Mouse (Mus musculus): ENCODE measurements around the gene Mad2l2. TPM values are rescaled to one million over a fixed set of nuclear protein-coding genes. Genes with fewer than 3 reads are reported as not detected.
"Not testable (repeated sequence)": the region's sequence is repeated elsewhere in the genome, so short reads cannot be mapped to it uniquely, and the experiment has no call there.

The Mad2l2 gene
- polyA plus RNA-seq, 1 experiment: 21.0 TPM

DNA sequence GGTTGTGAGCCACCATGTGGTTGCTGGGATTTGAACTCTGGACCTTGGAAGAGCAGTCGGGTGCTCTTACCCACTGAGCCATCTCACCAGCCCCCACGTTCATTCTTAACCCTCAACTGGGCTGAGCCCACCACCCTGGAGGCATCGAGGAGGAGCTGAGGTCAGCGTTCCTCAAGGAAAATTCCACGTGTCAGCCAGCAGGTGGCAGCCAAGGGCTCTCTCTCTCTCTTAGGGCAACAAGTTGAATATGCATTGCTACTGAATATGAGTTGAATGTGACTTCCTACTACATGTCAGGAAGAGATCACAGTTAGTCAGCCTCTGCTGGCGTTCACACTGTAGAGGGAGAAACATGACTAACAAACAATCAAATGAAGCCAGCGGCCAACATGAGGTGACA lies 38.1 kb downstream of the Mad2l2 start:
- no peak overlapping the region for H3K4me3 ChIP-seq (ENCODE audit: extremely low read depth, insufficient read depth, insufficient read length)
- H3K36me3 ChIP-seq (ENCODE audit: control insufficient read depth, insufficient read depth, low read length): no peaks in the 10 kb centered on the region
- TF ChIP-seq POLR2A (IDR thresholded peaks at IDR 0.05; ENCODE audit: low read depth, low read length) (no peak), CTCF (IDR thresholded peaks at IDR 0.05; ENCODE audit: extremely low read depth, insufficient read depth, insufficient read length, insufficient replicate concordance) (peak; percentile 81)
- peak; percentile 47 to 54 for DNase-seq (ENCODE audit: low read depth in 1 of 2, low spot score in 2 of 2)
- H3K4me1 ChIP-seq (ENCODE audit: control insufficient read depth, insufficient read depth, insufficient read length): peaks cover 5% of the 10 kb centered on the region
- H3K27ac ChIP-seq (ENCODE audit: insufficient read depth, low read length): no peak overlapping the region
- 15% methylated on average over 7 of the region's 7 CpGs for WGBS
- peaks cover 16% of the 10 kb centered on the region for H3K27me3 ChIP-seq (ENCODE audit: control insufficient read depth, insufficient read depth, low read length)

DNA sequence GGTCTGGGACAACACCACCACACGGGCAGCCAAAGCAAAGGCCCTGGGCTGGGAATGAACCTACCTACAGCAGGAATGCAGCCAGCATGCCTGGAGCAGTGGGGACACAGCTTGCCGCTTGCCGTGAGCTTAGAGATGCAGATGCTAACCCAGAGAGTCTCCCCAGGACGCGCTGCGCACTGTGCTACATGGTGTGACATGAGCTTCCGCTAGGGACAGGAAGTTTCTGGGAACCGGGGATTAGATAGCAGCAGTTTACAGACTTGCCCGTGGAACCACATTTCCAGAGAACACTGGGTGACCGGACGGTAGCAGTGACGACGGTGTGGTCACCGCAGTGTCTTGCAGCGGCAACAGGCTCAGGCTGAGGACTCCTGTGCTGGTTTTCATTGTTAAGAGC lies 39.4 kb downstream of the Mad2l2 start:
- no peak for DNase-seq (ENCODE audit: low read depth in 1 of 2, low spot score in 2 of 2)
- Histone ChIP-seq H3K27ac (ENCODE audit: insufficient read depth, low read length) (no peak overlapping the region), H3K27me3 (ENCODE audit: control insufficient read depth, insufficient read depth, low read length) (peaks cover 14% of the 10 kb centered on the region), H3K4me3 (ENCODE audit: extremely low read depth, insufficient read depth, insufficient read length) (no peak overlapping the region), H3K36me3 (ENCODE audit: control insufficient read depth, insufficient read depth, low read length) (no peaks in the 10 kb centered on the region), H3K4me1 (ENCODE audit: control insufficient read depth, insufficient read depth, insufficient read length) (0 out of 2 replicates have a peak, but pooled peaks cover 1% of the 10 kb centered on the region)
- TF ChIP-seq POLR2A (IDR thresholded peaks at IDR 0.05; ENCODE audit: low read depth, low read length) (no peak), CTCF (IDR thresholded peaks at IDR 0.05; ENCODE audit: extremely low read depth, insufficient read depth, insufficient read length, insufficient replicate concordance) (no peak)
- 17% methylated on average over 15 of the region's 15 CpGs for WGBS

DNA sequence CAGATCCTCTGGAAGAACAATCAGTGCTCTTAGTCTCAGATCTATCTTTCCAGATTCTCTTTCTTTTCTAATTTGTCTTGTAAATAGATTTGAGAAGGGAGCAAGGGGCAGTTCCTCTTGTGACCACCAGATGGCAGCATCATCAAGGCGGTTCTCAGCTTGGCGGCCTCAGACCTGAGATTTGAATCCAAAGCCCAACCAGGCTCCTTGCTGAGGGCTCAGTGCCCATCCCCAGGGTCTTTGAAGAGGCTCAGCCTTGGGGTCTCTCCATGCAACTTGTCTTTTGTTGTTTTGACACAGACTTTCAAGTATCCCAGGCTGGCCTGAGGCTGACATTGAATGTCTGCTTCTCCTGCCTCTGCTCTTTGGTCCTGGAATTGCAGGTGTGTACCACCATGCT lies 40.7 kb downstream of the Mad2l2 start:
- peak; percentile 21 to 35 for DNase-seq (ENCODE audit: low read depth in 1 of 2, low spot score in 2 of 2)
- Histone ChIP-seq H3K36me3 (ENCODE audit: control insufficient read depth, insufficient read depth, low read length) (no peaks in the 10 kb centered on the region), H3K4me3 (ENCODE audit: extremely low read depth, insufficient read depth, insufficient read length) (no peak overlapping the region), H3K4me1 (ENCODE audit: control insufficient read depth, insufficient read depth, insufficient read length) (0 out of 2 replicates have a peak, but pooled peaks cover 1% of the 10 kb centered on the region), H3K27me3 (ENCODE audit: control insufficient read depth, insufficient read depth, low read length) (peaks cover 11% of the 10 kb centered on the region), H3K27ac (ENCODE audit: insufficient read depth, low read length) (no peak overlapping the region)
- 5% methylated on average over 2 of the region's 2 CpGs for WGBS
- TF ChIP-seq POLR2A (IDR thresholded peaks at IDR 0.05; ENCODE audit: low read depth, low read length) (no peak), CTCF (IDR thresholded peaks at IDR 0.05; ENCODE audit: extremely low read depth, insufficient read depth, insufficient read length, insufficient replicate concordance) (peak; percentile 93)

DNA sequence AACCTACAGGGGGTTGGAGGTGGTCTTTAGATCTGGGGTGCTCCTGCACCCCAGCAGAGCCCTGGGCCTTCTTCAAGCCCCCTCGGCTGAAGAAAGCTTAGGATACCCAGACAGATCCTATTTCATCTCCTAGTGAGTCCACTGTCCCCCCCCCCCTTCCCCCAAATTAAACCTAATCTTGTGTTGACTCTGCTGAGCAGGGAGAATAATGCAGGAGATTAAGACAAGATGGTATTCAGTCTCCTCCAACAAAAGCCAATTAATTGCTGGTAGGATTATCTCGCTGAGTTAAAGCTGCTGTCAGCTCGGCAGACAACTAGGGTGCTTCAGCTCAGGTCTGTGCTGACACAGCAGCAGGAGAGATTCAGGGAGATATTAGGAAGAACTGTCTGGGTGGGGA lies 41.1 kb downstream of the Mad2l2 start:
- Histone ChIP-seq H3K4me1 (ENCODE audit: control insufficient read depth, insufficient read depth, insufficient read length) (0 out of 2 replicates have a peak, but pooled peaks cover 1% of the 10 kb centered on the region), H3K27ac (ENCODE audit: insufficient read depth, low read length) (no peak overlapping the region), H3K36me3 (ENCODE audit: control insufficient read depth, insufficient read depth, low read length) (no peaks in the 10 kb centered on the region), H3K27me3 (ENCODE audit: control insufficient read depth, insufficient read depth, low read length) (peaks cover 11% of the 10 kb centered on the region), H3K4me3 (ENCODE audit: extremely low read depth, insufficient read depth, insufficient read length) (no peak overlapping the region)
- no peak for DNase-seq (ENCODE audit: low read depth in 1 of 2, low spot score in 2 of 2)
- TF ChIP-seq CTCF (IDR thresholded peaks at IDR 0.05; ENCODE audit: extremely low read depth, insufficient read depth, insufficient read length, insufficient replicate concordance) (no peak), POLR2A (IDR thresholded peaks at IDR 0.05; ENCODE audit: low read depth, low read length) (no peak)
- WGBS: 74% methylated on average over 3 of the region's 3 CpGs

DNA sequence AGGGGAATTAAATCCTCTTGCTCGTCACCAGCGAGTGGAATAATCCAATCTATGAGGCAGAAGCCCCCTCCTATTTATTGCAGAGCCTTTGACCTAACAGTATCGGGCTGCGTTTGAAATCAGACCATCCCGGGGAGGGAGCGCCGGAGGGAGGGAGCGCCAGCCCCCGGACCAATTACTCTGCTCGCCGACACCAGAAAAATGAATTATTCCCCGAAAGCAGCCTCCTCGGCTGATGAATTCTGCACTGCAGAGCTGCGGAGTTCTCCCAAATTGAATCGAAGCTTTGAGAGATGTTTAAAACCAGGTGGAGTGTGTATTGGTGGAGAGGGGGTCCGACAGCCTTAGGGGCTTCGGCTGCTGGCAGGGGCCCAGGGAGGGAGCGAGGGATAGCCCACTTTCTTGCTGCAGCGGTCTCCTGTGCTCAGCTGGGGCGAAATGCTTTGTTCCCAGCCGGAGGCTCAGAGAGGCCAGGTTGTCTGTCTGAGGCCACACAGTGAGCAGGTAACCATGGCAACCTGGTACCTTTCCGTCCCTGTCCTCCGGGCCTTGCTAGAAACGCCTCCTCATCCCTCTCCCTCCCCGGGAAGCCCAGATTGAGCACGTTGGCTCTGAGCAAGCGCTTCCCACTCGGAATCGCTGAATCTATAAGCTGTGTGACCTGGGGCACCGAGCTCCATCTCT lies 43.8 kb downstream of the Mad2l2 start:
- no peak for DNase-seq (ENCODE audit: low read depth in 1 of 2, low spot score in 2 of 2)
- 7% methylated on average over 30 of the region's 30 CpGs for WGBS
- Histone ChIP-seq H3K27me3 (ENCODE audit: control insufficient read depth, insufficient read depth, low read length) (peaks cover 8% of the 10 kb centered on the region), H3K4me3 (ENCODE audit: extremely low read depth, insufficient read depth, insufficient read length) (no peak overlapping the region), H3K4me1 (ENCODE audit: control insufficient read depth, insufficient read depth, insufficient read length) (no peaks in the 10 kb centered on the region), H3K36me3 (ENCODE audit: control insufficient read depth, insufficient read depth, low read length) (no peaks in the 10 kb centered on the region), H3K27ac (ENCODE audit: insufficient read depth, low read length) (no peak overlapping the region)
- TF ChIP-seq POLR2A (IDR thresholded peaks at IDR 0.05; ENCODE audit: low read depth, low read length) (no peak), CTCF (IDR thresholded peaks at IDR 0.05; ENCODE audit: extremely low read depth, insufficient read depth, insufficient read length, insufficient replicate concordance) (no peak)

DNA sequence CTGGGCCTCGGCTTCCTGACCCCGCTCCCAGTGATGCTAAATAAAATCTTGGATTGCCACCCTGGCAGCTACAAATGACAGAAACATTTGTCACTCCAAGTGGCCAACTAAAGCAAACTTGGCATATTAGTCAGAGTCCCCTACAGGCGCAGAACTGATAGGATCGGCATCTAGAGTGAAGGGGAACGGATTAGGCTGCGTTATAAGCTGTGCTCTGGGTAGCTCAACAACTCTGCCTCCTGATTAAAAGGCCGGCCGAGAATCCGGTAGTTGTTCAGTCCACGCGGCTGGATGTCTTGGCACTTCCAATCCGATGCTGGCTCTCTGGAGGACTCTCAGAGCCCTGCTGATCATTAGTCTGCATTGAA lies 44.3 kb downstream of the Mad2l2 start:
- TF ChIP-seq CTCF (IDR thresholded peaks at IDR 0.05; ENCODE audit: extremely low read depth, insufficient read depth, insufficient read length, insufficient replicate concordance) (no peak), POLR2A (IDR thresholded peaks at IDR 0.05; ENCODE audit: low read depth, low read length) (no peak)
- Histone ChIP-seq H3K27ac (ENCODE audit: insufficient read depth, low read length) (no peak overlapping the region), H3K36me3 (ENCODE audit: control insufficient read depth, insufficient read depth, low read length) (no peaks in the 10 kb centered on the region), H3K4me3 (ENCODE audit: extremely low read depth, insufficient read depth, insufficient read length) (no peak overlapping the region), H3K4me1 (ENCODE audit: control insufficient read depth, insufficient read depth, insufficient read length) (no peaks in the 10 kb centered on the region), H3K27me3 (ENCODE audit: control insufficient read depth, insufficient read depth, low read length) (peaks cover 6% of the 10 kb centered on the region)
- 38% methylated on average over 12 of the region's 12 CpGs for WGBS
- DNase-seq (ENCODE audit: low read depth in 1 of 2, low spot score in 2 of 2): no peak

DNA sequence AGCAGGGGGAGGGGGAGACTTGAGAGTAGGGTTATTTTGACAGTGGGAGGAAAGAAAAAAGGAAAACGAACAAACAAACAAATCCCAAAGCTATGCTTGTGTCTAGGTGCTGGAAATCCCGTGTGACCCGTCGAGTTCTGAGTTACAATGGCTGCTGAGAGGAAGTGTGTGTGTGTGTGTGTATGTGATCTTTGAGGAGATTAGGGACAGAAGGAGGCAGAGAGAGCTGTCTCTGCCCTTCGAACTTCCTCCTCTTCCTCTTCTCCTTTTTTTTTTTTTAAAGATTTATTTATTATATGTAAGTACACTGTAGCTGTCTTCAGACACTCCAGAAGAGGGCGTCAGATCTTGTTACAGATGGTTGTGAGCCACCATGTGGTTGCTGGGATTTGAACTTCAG lies 46.4 kb downstream of the Mad2l2 start:
- DNase-seq (ENCODE audit: low read depth in 1 of 2, low spot score in 2 of 2); H3K27ac ChIP-seq (ENCODE audit: insufficient read depth, low read length); H3K4me3 ChIP-seq (ENCODE audit: extremely low read depth, insufficient read depth, insufficient read length); H3K36me3 ChIP-seq (ENCODE audit: control insufficient read depth, insufficient read depth, low read length); H3K4me1 ChIP-seq (ENCODE audit: control insufficient read depth, insufficient read depth, insufficient read length); H3K27me3 ChIP-seq (ENCODE audit: control insufficient read depth, insufficient read depth, low read length): not testable (repeated sequence)
- WGBS: 14% methylated on average over 6 of the region's 6 CpGs
